Mouse (Mus musculus) duodenum, adult 2 months (tissue): Measurements from ENCODE around the gene Gphn. TPM values are rescaled to one million over a fixed set of nuclear protein-coding genes. Genes with fewer than 3 reads are reported as not detected.

Experiments
- polyA plus RNA-seq: library from polyadenylated mRNA; depleted of rRNA; stranded (reverse); fragments of >200 nt; gene quantifications from 2 replicates; pipeline ENCODE4 v1.2.3, GENCODE M21; 2012; ENCODE audit warnings: low replicate concordance; rRNA removed

The Gphn gene
- polyA plus RNA-seq: 8.7 and 19.8 TPM in 2 replicates

DNA sequence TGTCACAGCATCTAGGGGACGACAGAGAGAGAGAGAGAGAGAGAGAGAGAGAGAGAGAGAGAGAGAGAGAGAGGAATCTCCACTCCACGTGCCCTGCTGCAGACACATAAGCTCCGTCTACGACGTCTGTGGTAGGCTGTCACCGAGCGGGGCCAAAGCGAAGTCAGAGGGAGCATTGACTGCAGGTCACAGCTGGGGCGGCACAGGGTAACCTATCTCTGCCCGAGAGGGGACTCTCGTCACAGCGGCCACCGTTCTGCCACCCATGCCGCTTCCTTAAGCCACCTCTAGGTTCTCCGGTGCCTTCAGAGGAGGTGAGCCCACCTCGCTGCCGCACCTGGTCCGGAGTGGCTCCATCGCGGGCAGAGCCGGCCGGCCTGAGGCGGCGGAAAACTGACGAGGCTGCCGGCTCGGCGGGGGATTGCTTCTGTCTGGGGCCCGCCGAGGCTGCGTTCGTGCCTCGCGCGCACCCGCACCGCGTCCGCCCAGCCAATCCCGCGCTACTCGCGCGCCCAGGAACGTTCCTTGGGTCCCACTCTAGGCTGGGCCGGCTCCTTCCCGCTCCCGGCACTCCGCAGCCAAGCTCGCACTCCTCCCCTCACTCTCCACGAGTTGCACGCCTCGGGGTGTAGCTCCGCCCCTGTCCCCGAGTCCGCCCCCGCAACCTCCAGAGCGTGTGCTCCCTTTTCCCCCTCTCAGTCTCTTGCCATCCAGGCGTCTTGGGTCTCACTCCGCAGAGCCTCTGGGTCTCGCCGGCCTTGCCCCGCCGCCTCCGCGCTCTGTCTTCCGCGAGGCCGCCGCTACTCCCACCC lies at the start of gene Gphn:
Gphn (plus strand) TSS at position 673 of the 812 bp plus-strand sequence.

DNA sequence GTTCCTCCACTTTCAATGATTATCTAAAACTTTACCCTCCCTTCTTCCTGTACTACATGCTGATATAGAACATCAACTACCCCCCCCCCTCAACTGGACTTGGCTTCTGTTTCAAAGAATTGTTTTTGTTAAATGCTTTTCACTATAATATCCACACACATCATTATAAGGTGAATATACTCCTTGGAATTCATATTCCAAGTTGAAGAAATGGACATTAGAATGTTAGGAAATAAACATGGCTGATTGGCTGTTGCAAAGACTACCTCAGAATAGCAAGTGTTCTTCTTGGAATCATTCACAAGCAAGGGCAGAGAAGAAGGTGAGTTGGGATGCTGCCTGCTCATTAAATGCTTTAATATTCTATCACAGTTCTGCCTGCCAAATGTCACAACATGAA lies 32.2 kb upstream of the Gphn start, which contains the start of gene Gm6657:
Gm6657 (plus strand) TSS at position 301 of the 400 bp plus-strand sequence.

GRCm38 (mm10) chr12:78691325-78691724 lies 465.1 kb downstream of the Gphn start, which contains the start of gene Fam71d:
Gene Fam71d, plus strand, starts transcription at chr12:78691535.

Other genes with a start within 250 kb of the Gphn start
- gene Gm6657, start 32.1 kb upstream of the Gphn start, polyA plus RNA-seq: not detected in 2 replicates